Mouse (Mus musculus): ENCODE data around the gene Gm2431.
"Not testable (repeated sequence)": the region's sequence is repeated elsewhere in the genome, so short reads cannot be mapped to it uniquely, and the experiment has no call there.

DNA sequence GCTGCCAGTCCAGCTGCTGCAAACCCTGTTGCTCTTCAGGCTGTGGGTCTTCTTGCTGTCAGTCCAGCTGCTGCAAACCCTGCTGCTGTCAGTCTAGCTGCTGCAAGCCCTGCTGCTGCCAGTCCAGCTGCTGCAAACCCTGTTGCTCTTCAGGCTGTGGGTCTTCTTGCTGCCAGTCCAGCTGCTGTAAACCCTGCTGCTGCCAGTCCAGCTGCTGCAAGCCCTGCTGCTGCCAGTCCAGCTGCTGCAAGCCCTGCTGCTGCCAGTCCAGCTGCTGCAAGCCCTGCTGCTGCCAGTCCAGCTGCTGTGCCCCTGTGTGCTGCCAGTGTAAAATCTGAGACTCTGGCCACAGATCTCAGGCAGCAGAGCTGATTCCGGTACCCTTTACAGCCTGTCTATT is 45.8 kb upstream of the Gm2431 start:
- not testable (repeated sequence) for TF ChIP-seq TAL1, GATA1 (IDR thresholded peaks at IDR 0.05; ENCODE audit: low read length)
